Mouse (Mus musculus) CH12.LX (cell line): ENCODE results near the gene Triobp.

Experiments used
- NELFE ChIP-seq: IDR thresholded peaks from 2 replicates; pipeline ENCODE4 v1.6.1; 2011; ENCODE audit warnings: low read depth, low read length, improper control_type of control experiment
- POLR2A ChIP-seq: IDR thresholded peaks from 2 replicates; pipeline ENCODE4 v1.6.1; 2011; ENCODE audit warnings: low read depth, mild to moderate bottlenecking, improper control_type of control experiment, low read length
- RAD21 ChIP-seq: IDR thresholded peaks from 2 replicates; pipeline ENCODE4 v1.6.1; 2011; ENCODE audit warnings: low read depth, mild to moderate bottlenecking, low read length, improper control_type of control experiment, moderate library complexity
- ZNF384 ChIP-seq: IDR thresholded peaks from 2 replicates; pipeline ENCODE4 v1.6.1; 2012; ENCODE audit warnings: low read depth, low read length, improper control_type of control experiment, inconsistent platforms

GRCm38 (mm10) chr15:78918126-78918525 is 29.4 kb upstream of the Triobp start:
- TF ChIP-seq POLR2A = no peak
- TF ChIP-seq NELFE = no peak
- TF ChIP-seq ZNF384 = no peak
- no peak for TF ChIP-seq RAD21
